Mouse (Mus musculus) heart, embryonic 16.5 days (tissue): ENCODE data around the gene Vps50. TPM values are rescaled to one million over a fixed set of nuclear protein-coding genes. Genes with fewer than 3 reads are reported as not detected.
"Not testable (repeated sequence)": the region's sequence is repeated elsewhere in the genome, so short reads cannot be mapped to it uniquely, and the experiment has no call there.

ENCODE experiments used
- ATAC-seq: fragments of 200-750 bp; cut with Nextera tagmentation; replicated peaks from 2 replicates; pipeline ENCODE4 v1.8.0; 2017; ENCODE audit warnings: moderate number of reproducible peaks; ENCODE audit not compliant: insufficient read depth, low FRiP score; ENCODE audit errors: extremely low read depth
- H3K27ac ChIP-seq: fragments of 300-500 bp; sonication (generic); 2 replicates; pipeline ENCODE4 v1.5.1; 2014; ENCODE audit warnings: mild to moderate bottlenecking, low read length, control low read depth, moderate library complexity
- H3K27me3 ChIP-seq: fragments of 300-500 bp; sonication (generic); 2 replicates; pipeline ENCODE4 v1.6.1; 2014; ENCODE audit warnings: low read length, mixed read lengths; ENCODE audit not compliant: control insufficient read depth, insufficient read depth
- H3K36me3 ChIP-seq: fragments of 300-500 bp; sonication (generic); 2 replicates; pipeline ENCODE4 v1.6.1; 2014; ENCODE audit not compliant: control insufficient read depth, insufficient read depth
- H3K4me1 ChIP-seq: fragments of 300-500 bp; sonication (generic); 2 replicates; pipeline ENCODE4 v1.6.1; 2014; ENCODE audit warnings: low read length, mixed read lengths; ENCODE audit not compliant: control insufficient read depth, insufficient read depth
- H3K4me2 ChIP-seq: fragments of 300-500 bp; sonication (generic); 2 replicates; pipeline ENCODE4 v1.6.1; 2014; ENCODE audit warnings: low read depth, mild to moderate bottlenecking, control low read depth, low read length
- H3K4me3 ChIP-seq: fragments of 300-500 bp; sonication (generic); 2 replicates; pipeline ENCODE4 v1.5.1; 2014; ENCODE audit warnings: mild to moderate bottlenecking, control low read depth, low read length
- H3K9ac ChIP-seq: fragments of 300-500 bp; sonication (generic); 2 replicates; pipeline ENCODE4 v1.6.1; 2014; ENCODE audit warnings: low read length, control low read depth
- H3K9me3 ChIP-seq: fragments of 300-500 bp; sonication (generic); replicated peaks from 2 replicates; pipeline ENCODE4 v1.6.1; 2016; ENCODE audit warnings: low read length; ENCODE audit not compliant: control insufficient read depth
- WGBS: fragments of 180-500 bp; shearing (Covaris S2); extraction: QIAGEN DNeasy Blood & Tissue Kit; methylation state at CpG from one replicate; pipeline ENCODE4 v1.1.7; 2014; 5-methylcytosine and 5-hydroxymethylcytosine counted together
- polyA plus RNA-seq: library from polyadenylated mRNA; unstranded; fragments of >200 nt; fragmentation: Nextera tagmentation; extraction: Ambion mirVana; gene quantifications from 2 replicates; pipeline ENCODE4 v1.2.1, GENCODE M21; 2015

The Vps50 gene
- polyA plus RNA-seq, 1 experiment from 2014 or later, result 18.5 TPM

- Histone ChIP-seq H3K27ac (no peak overlapping the region), H3K36me3 (0 out of 2 replicates have a peak, but pooled peaks cover 4% of the 10 kb centered on the region), H3K4me3 (no peak overlapping the region), H3K4me2 (no peak overlapping the region), H3K9me3 (no peaks in the 10 kb centered on the region), H3K9ac (no peak overlapping the region), H3K4me1 (no peaks in the 10 kb centered on the region), H3K27me3 (no peaks in the 10 kb centered on the region)
- no peak for ATAC-seq
- 84% methylated on average over 3 of the region's 3 CpGs for WGBS
Observed at GRCm38 (mm10) chr6:3548959-3549358, 50.8 kb downstream of the Vps50 start.

- no peaks in the 10 kb centered on the region for H3K4me1 ChIP-seq
- H3K4me3 ChIP-seq, result no peak overlapping the region
- H3K9ac ChIP-seq, result no peak overlapping the region
- no peak overlapping the region for H3K4me2 ChIP-seq
- 74% methylated on average over 1 of the region's 1 CpGs for WGBS
- H3K9me3 ChIP-seq, result no peaks in the 10 kb centered on the region
- no peaks in the 10 kb centered on the region for H3K27me3 ChIP-seq
- H3K36me3 ChIP-seq, result 0 out of 2 replicates have a peak, but pooled peaks cover 4% of the 10 kb centered on the region
- no peak overlapping the region for H3K27ac ChIP-seq
- ATAC-seq, result no peak
Observed at GRCm38 (mm10) chr6:3549992-3550391, 51.8 kb downstream of the Vps50 start.

GRCm38 (mm10) chr6:3552681-3553080, 54.5 kb downstream of the Vps50 start:
- not testable (repeated sequence) for ATAC-seq, H3K36me3 ChIP-seq, H3K4me2 ChIP-seq, H3K27ac ChIP-seq, H3K4me1 ChIP-seq, H3K4me3 ChIP-seq, H3K9ac ChIP-seq, H3K9me3 ChIP-seq, H3K27me3 ChIP-seq
- WGBS, result 75% methylated on average over 9 of the region's 9 CpGs

GRCm38 (mm10) chr6:3557177-3557576, 59.0 kb downstream of the Vps50 start:
- Histone ChIP-seq H3K4me2 (no peak overlapping the region), H3K27me3 (no peaks in the 10 kb centered on the region), H3K36me3 (no peaks in the 10 kb centered on the region), H3K9ac (no peak overlapping the region), H3K4me3 (no peak overlapping the region), H3K9me3 (no peaks in the 10 kb centered on the region), H3K4me1 (no peaks in the 10 kb centered on the region), H3K27ac (no peak overlapping the region)
- ATAC-seq, result no peak
- 95% methylated on average over 4 of the region's 4 CpGs for WGBS

GRCm38 (mm10) chr6:3560009-3560408, 61.8 kb downstream of the Vps50 start:
- Histone ChIP-seq H3K27me3 (no peaks in the 10 kb centered on the region), H3K36me3 (no peaks in the 10 kb centered on the region), H3K9ac (no peak overlapping the region), H3K9me3 (no peaks in the 10 kb centered on the region), H3K27ac (no peak overlapping the region), H3K4me1 (no peaks in the 10 kb centered on the region), H3K4me3 (no peak overlapping the region), H3K4me2 (no peak overlapping the region)
- ATAC-seq, result no peak
- WGBS, result 56% methylated on average over 5 of the region's 5 CpGs

GRCm38 (mm10) chr6:3562301-3562700, 64.1 kb downstream of the Vps50 start:
- H3K27me3 ChIP-seq, result no peaks in the 10 kb centered on the region
- ATAC-seq, result no peak
- peaks cover 2% of the 10 kb centered on the region; the same call in 1 of the 2 replicates for H3K36me3 ChIP-seq
- H3K4me3 ChIP-seq, result no peak overlapping the region
- no peak overlapping the region for H3K9ac ChIP-seq
- no peak overlapping the region for H3K27ac ChIP-seq
- H3K4me1 ChIP-seq, result no peaks in the 10 kb centered on the region
- no peak overlapping the region for H3K4me2 ChIP-seq
- no peaks in the 10 kb centered on the region for H3K9me3 ChIP-seq

GRCm38 (mm10) chr6:3564118-3564517, 65.9 kb downstream of the Vps50 start:
- H3K27ac ChIP-seq, H3K4me1 ChIP-seq, ATAC-seq, H3K9ac ChIP-seq, H3K36me3 ChIP-seq, H3K4me3 ChIP-seq, H3K9me3 ChIP-seq, H3K27me3 ChIP-seq, H3K4me2 ChIP-seq: not testable (repeated sequence)

GRCm38 (mm10) chr6:3565005-3565404, 66.8 kb downstream of the Vps50 start:
- ATAC-seq, result no peak
- Histone ChIP-seq H3K4me1 (no peaks in the 10 kb centered on the region), H3K9me3 (no peaks in the 10 kb centered on the region), H3K4me2 (no peak overlapping the region), H3K4me3 (no peak overlapping the region), H3K27ac (no peak overlapping the region), H3K36me3 (peaks cover 4% of the 10 kb centered on the region; the same call in 1 of the 2 replicates), H3K9ac (no peak overlapping the region), H3K27me3 (no peaks in the 10 kb centered on the region)
- WGBS, result 94% methylated on average over 4 of the region's 4 CpGs

- Histone ChIP-seq H3K4me2 (no peak overlapping the region), H3K4me1 (no peaks in the 10 kb centered on the region), H3K36me3 (peaks cover 4% of the 10 kb centered on the region; the same call in 1 of the 2 replicates), H3K4me3 (no peak overlapping the region), H3K27me3 (no peaks in the 10 kb centered on the region), H3K9ac (no peak overlapping the region), H3K9me3 (no peaks in the 10 kb centered on the region), H3K27ac (no peak overlapping the region)
- no peak for ATAC-seq
- WGBS, result 85% methylated on average over 1 of the region's 1 CpGs
Observed at GRCm38 (mm10) chr6:3565667-3566066, 67.5 kb downstream of the Vps50 start.
